Comparison of ENCODE assay signal across 25 mouse cellular contexts in the genomic region with DNA sequence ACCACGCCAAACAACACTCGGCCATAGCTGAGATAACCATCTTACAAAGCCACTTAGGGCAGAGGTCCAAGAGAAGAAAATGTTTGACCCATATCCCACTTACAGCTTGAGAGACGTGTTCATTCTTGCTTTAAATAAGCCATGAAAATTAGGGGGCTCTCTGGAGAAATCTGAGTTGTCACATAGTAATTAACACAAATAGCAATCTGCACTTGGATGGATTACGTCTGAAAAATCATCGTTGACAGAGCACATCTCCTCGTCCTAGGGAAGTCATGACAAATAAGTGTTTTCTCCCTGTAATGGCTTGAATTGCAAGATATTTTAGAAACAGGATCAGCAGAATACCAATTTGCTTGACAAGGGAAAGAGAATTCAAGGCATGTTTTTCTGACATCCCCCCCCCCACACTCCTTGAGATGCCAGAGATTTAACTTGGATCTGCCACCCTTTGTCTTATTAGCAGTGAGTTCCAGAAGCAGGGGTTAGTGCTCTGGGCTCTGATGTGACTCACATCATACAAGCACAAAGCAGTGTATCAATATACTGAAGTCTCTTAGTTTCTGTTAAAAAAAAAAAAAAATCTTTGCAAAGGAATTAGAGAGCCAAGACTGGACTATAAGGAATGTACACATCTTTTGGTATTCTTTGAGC.
A peak's percentile ranks its signal among the peaks of the same experiment; 100 is the strongest.
DNase-seq lines count a peak whose midpoint lies in the region; ATAC-seq lines count a peak whose summit lies in the region.
"Had no signal": no experiment of that assay in that cellular context is flagged by ENCODE, and none has a peak within 500 bp of the region (broad histone marks: within the 10 kb centered on the region; RNA-seq: fewer than 3 reads in every experiment).

No protein-coding gene starts in this region.

- no peak overlapping the region for H3K4me3 ChIP-seq in embryonic facial prominence, embryonic 11.5 days (ENCODE audit: low read depth, low read length)
- H3K4me3 ChIP-seq: embryonic facial prominence, embryonic 13.5 days; hindbrain, embryonic 12.5 days; left cerebral cortex, adult 2 months; limb, embryonic 15.5 days; megakaryocyte, embryonic 14.5 days; midbrain, embryonic 13.5 days had no signal

- no peaks in the 10 kb centered on the region for H3K36me3 ChIP-seq in embryonic facial prominence, embryonic 11.5 days (replicated peaks; ENCODE audit: control insufficient read depth, insufficient read depth, low read depth, low read length)
- H3K36me3 ChIP-seq: embryonic facial prominence, embryonic 13.5 days; hindbrain, embryonic 12.5 days; limb, embryonic 15.5 days; midbrain, embryonic 13.5 days had no signal

- no peak overlapping the region for H3K4me2 ChIP-seq in embryonic facial prominence, embryonic 11.5 days (ENCODE audit: low read depth, low read length)
- H3K4me2 ChIP-seq: embryonic facial prominence, embryonic 13.5 days; hindbrain, embryonic 12.5 days; limb, embryonic 15.5 days; lung, embryonic 14.5 days; midbrain, embryonic 13.5 days had no signal

- H3K9me3 ChIP-seq in embryonic facial prominence, embryonic 11.5 days (replicated peaks; ENCODE audit: control insufficient read depth, low read length): no peaks in the 10 kb centered on the region
- H3K9me3 ChIP-seq: embryonic facial prominence, embryonic 13.5 days; hindbrain, embryonic 12.5 days; limb, embryonic 15.5 days; midbrain, embryonic 13.5 days had no signal

- no peak overlapping the region for H3K27ac ChIP-seq in embryonic facial prominence, embryonic 11.5 days (replicated peaks; ENCODE audit: low read depth, low read length)
- H3K27ac ChIP-seq: embryonic facial prominence, embryonic 13.5 days; hindbrain, embryonic 12.5 days; kidney, postnatal 0 days; left cerebral cortex, adult 2 months; limb, embryonic 15.5 days; liver, embryonic 14.5 days; midbrain, embryonic 13.5 days had no signal

- H3K27me3 ChIP-seq in embryonic facial prominence, embryonic 11.5 days (ENCODE audit: control insufficient read depth, insufficient read depth, low read length): no peaks in the 10 kb centered on the region
- H3K27me3 ChIP-seq: embryonic facial prominence, embryonic 13.5 days; hindbrain, embryonic 12.5 days; limb, embryonic 15.5 days; megakaryocyte, embryonic 14.5 days; midbrain, embryonic 13.5 days had no signal

- 47% methylated on average over 6 of the region's 6 CpGs for WGBS in embryonic facial prominence, embryonic 11.5 days

- peak; percentile 3 for DNase-seq in embryo, embryonic 10.5 days (ENCODE audit: low spot score)
- DNase-seq in embryo, embryonic 11 days: no peak
- peak; percentile 58 for DNase-seq in Muller cell, postnatal 12 days (ENCODE audit: inconsistent ontology term)
- peak; percentile 24 for DNase-seq in embryonic facial prominence, embryonic 11.5 days (ENCODE audit: low spot score)
- DNase-seq in retina, embryonic 14.5 days (ENCODE audit: low spot score): peak; percentile 55
- DNase-seq in right cerebral cortex, postnatal 36 days (ENCODE audit: low spot score in 2 of 2): no peak
- DNase-seq: adrenal gland, postnatal 36 days; cerebellum, adult 11-12 months; cerebellum, postnatal 25 days; gastrocnemius, postnatal 10 days; heart, adult 11 months; kidney, adult 2 months; lung, embryonic 14.5 days; thymus, adult 2 months had no signal

- no peak overlapping the region for H3K9ac ChIP-seq in embryonic facial prominence, embryonic 11.5 days (replicated peaks; ENCODE audit: low read length)
- H3K9ac ChIP-seq: embryonic facial prominence, embryonic 13.5 days; hindbrain, embryonic 12.5 days; limb, embryonic 15.5 days; liver, embryonic 14.5 days; lung, embryonic 14.5 days; midbrain, embryonic 13.5 days had no signal

- no peaks in the 10 kb centered on the region for H3K4me1 ChIP-seq in embryonic facial prominence, embryonic 11.5 days (ENCODE audit: control insufficient read depth, insufficient read depth, low read length)
- H3K4me1 ChIP-seq: embryonic facial prominence, embryonic 13.5 days; hindbrain, embryonic 12.5 days; limb, embryonic 15.5 days; megakaryocyte, embryonic 14.5 days had no signal

- ATAC-seq in embryonic facial prominence, embryonic 11.5 days (replicated peaks; ENCODE audit: insufficient number of reproducible peaks, low FRiP score, low TSS enrichment, low read depth): no peak
- ATAC-seq in megakaryocyte, adult 5-6 weeks (ENCODE audit: poor library complexity, severe bottlenecking): no peak
- ATAC-seq: CD4-positive, CD25-positive, alpha-beta regulatory T cell, adult 4 months; inflammation-experienced regulatory T-cells, adult 6 months; midbrain, embryonic 13.5 days had no signal

Comparison
In these comparisons a context has a peak if more than half of its experiments do, and no peak if none do; other contexts are left out.
1. DNase-seq: peak in embryo, embryonic 10.5 days (single experiment), Muller cell, postnatal 12 days (single experiment), embryonic facial prominence, embryonic 11.5 days (single experiment) and retina, embryonic 14.5 days (single experiment); none in embryo, embryonic 11 days (single experiment) and right cerebral cortex, postnatal 36 days (0 of 2).